Mouse (Mus musculus): ENCODE measurements at regions not wholly inside any gene's neighbourhood (a gene's known extent, or its start where the extent isn't known, plus 50 kb on each side); places are given as distances from the start of the nearest gene placed in this dataset.

DNA sequence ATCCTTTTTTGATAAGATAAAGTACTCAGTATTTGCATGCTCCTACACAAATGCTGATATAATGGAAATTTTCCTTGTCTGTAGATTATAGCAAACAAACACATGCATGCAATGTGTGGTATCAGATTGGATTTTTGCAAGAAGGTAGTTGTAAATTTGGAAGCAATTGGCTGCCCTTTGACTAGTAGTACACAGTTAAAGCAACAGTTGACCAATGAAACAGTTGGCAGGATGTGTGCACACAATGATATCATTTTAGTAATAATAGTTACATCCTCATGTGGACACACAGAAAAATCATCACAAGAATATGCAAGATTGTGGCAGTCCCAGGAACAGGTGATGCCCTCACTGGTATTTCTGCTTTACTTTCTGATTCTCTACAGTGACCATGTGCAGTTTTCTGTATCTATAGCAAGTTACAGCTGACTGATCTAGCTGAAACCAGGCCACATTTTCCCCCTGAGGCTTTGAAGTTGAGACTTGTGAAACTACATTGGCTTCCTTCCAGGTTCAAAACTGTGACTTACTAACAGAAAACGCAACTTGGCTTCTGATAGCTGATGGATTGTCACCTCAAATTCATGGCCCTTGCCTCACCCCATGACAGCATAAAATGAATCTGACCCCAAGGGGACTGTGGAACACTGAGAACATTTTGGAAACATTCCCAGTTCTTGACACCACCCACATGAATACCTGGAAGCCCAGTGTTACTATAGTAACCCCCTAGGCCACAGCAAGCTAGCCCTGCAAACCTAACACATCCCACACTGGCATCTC is 136.3 kb upstream of the Gm37988 start:
- no peak for TF ChIP-seq CTCF (IDR thresholded peaks at IDR 0.05; ENCODE audit: control insufficient read depth, insufficient read depth, insufficient replicate concordance, low read depth, low read length)
- TF ChIP-seq POLR2A (IDR thresholded peaks at IDR 0.05; ENCODE audit: control insufficient read depth, low read depth, low read length), result no peak

All from testis, adult 2 months (tissue).